Mouse (Mus musculus): ENCODE data around the gene Hcn2. TPM values are rescaled to one million over a fixed set of nuclear protein-coding genes. Genes with fewer than 3 reads are reported as not detected.

Gene Hcn2
- polyA plus RNA-seq, 1 experiment, result 4.7 TPM

GRCm38 (mm10) chr10:79687513-79687912 lies 28.9 kb upstream of the Hcn2 start:
- over 99% methylated on average over 6 of the region's 6 CpGs for WGBS
- no peak overlapping the region for H3K27ac ChIP-seq (ENCODE audit: control insufficient read depth, insufficient read depth, low read length)
- no peak overlapping the region for H3K4me3 ChIP-seq (ENCODE audit: control insufficient read depth, insufficient read depth, low read length)
- no peak for DNase-seq
- TF ChIP-seq CTCF (IDR thresholded peaks at IDR 0.05; ENCODE audit: borderline replicate concordance, control insufficient read depth, extremely low read depth, insufficient read depth, low read length, poor library complexity), result no peak
- TF ChIP-seq POLR2A (IDR thresholded peaks at IDR 0.05; ENCODE audit: control insufficient read depth, extremely low read depth, insufficient read depth, low read length, poor library complexity), result no peak
- H3K36me3 ChIP-seq (ENCODE audit: control insufficient read depth, insufficient read depth, low read length), result peaks cover 38% of the 10 kb centered on the region
- H3K4me1 ChIP-seq (replicated peaks; ENCODE audit: control insufficient read depth, insufficient read depth, low read length), result peaks cover 13% of the 10 kb centered on the region
- H3K27me3 ChIP-seq (ENCODE audit: control insufficient read depth, insufficient read depth, low read length), result no peaks in the 10 kb centered on the region

DNA sequence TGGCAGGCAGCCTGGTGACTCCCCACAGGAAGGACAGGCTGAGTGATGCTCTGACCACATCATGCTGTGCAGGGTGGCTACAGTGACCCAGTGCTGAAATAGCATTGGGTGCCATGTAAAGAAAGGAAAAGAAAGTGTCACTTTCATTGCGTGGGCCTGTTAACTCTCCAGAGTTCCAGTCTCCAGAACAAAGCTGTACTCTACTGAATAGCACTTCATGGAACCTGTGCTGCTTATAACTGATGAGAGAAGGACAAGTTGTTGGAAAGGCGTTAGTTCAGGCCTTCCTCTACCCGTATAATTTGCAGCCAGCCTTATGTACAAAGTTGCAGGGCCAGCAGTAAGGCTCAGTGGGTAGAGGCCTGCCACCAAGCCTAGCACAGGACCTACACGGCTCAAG lies 27.7 kb upstream of the Hcn2 start, which contains the start of gene Gzmm:
Gzmm (plus strand) TSS at position 301 of the 400 bp plus-strand sequence.
- 97% methylated on average over 4 of the region's 4 CpGs for WGBS
- H3K4me1 ChIP-seq (replicated peaks; ENCODE audit: control insufficient read depth, insufficient read depth, low read length), result 0 out of 2 replicates have a peak, but pooled peaks cover 5% of the 10 kb centered on the region
- no peak within 1 kb of the TSS for H3K4me3 ChIP-seq (ENCODE audit: control insufficient read depth, insufficient read depth, low read length)
- H3K27ac ChIP-seq (ENCODE audit: control insufficient read depth, insufficient read depth, low read length), result no peak within 1 kb of the TSS
- peaks cover 38% of the 10 kb centered on the region for H3K36me3 ChIP-seq (ENCODE audit: control insufficient read depth, insufficient read depth, low read length)
- DNase-seq, result no peak
- no peaks in the 10 kb centered on the region for H3K27me3 ChIP-seq (ENCODE audit: control insufficient read depth, insufficient read depth, low read length)
- no peak for TF ChIP-seq POLR2A (IDR thresholded peaks at IDR 0.05; ENCODE audit: control insufficient read depth, extremely low read depth, insufficient read depth, low read length, poor library complexity)
- no peak for TF ChIP-seq CTCF (IDR thresholded peaks at IDR 0.05; ENCODE audit: borderline replicate concordance, control insufficient read depth, extremely low read depth, insufficient read depth, low read length, poor library complexity)

DNA sequence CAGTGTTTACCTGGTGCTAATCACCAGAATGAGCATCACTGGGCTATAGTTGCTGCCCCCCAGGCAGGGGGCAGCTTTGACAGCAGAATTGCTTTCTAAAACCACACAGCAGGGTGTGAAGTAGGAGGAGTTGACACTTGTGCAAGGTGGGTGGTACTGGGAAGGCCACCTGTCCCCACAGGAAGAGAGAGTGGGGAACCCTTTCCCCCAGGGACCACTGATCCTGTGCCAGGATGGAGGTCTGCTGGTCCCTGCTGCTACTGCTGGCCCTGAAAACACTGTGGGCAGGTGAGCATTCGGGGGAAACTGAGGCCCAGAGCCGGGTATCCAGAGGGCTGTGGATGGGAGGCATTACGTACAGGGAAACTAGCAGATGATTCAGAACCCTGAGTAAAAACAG lies 27.3 kb upstream of the Hcn2 start:
- 0 out of 2 replicates have a peak, but pooled peaks cover 1% of the 10 kb centered on the region for H3K4me1 ChIP-seq (replicated peaks; ENCODE audit: control insufficient read depth, insufficient read depth, low read length)
- WGBS, result 86% methylated on average over 3 of the region's 3 CpGs
- no peak for DNase-seq
- no peak overlapping the region for H3K27ac ChIP-seq (ENCODE audit: control insufficient read depth, insufficient read depth, low read length)
- no peak overlapping the region for H3K4me3 ChIP-seq (ENCODE audit: control insufficient read depth, insufficient read depth, low read length)
- H3K27me3 ChIP-seq (ENCODE audit: control insufficient read depth, insufficient read depth, low read length), result no peaks in the 10 kb centered on the region
- TF ChIP-seq POLR2A (IDR thresholded peaks at IDR 0.05; ENCODE audit: control insufficient read depth, extremely low read depth, insufficient read depth, low read length, poor library complexity) (no peak), CTCF (IDR thresholded peaks at IDR 0.05; ENCODE audit: borderline replicate concordance, control insufficient read depth, extremely low read depth, insufficient read depth, low read length, poor library complexity) (no peak)
- H3K36me3 ChIP-seq (ENCODE audit: control insufficient read depth, insufficient read depth, low read length), result peaks cover 38% of the 10 kb centered on the region

DNA sequence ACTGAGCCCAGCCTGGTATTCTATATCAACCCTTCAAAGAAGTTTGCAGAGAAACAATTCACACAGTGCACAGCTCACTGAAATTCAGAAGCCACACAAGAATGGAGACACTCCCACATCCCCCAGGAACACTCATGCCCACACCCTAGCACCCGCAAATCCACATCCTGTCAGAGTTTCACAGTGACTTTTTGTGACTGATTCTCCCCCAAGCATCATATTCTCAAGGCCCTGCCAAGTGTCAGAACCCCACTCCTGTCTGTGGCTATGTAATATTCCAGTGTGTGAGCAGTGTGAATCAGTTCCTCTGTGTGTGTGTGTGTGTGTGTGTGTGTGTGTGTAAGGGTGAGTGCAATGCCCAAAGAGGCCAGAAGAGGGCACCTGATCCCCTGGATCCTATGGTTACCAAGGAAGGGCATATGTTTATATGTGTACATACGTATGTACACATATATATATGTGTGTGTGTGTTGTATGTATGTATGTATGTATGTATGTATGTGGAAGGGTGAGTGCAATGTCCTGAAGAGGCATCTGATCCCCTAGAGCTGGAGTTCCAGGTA lies 24.4 kb upstream of the Hcn2 start:
- no peaks in the 10 kb centered on the region for H3K27me3 ChIP-seq (ENCODE audit: control insufficient read depth, insufficient read depth, low read length)
- no peak overlapping the region for H3K4me3 ChIP-seq (ENCODE audit: control insufficient read depth, insufficient read depth, low read length)
- H3K4me1 ChIP-seq (replicated peaks; ENCODE audit: control insufficient read depth, insufficient read depth, low read length), result 0 out of 2 replicates have a peak, but pooled peaks cover 4% of the 10 kb centered on the region
- WGBS, result 91% methylated on average over 2 of the region's 2 CpGs
- no peak for DNase-seq
- peaks cover 22% of the 10 kb centered on the region for H3K36me3 ChIP-seq (ENCODE audit: control insufficient read depth, insufficient read depth, low read length)
- TF ChIP-seq CTCF (IDR thresholded peaks at IDR 0.05; ENCODE audit: borderline replicate concordance, control insufficient read depth, extremely low read depth, insufficient read depth, low read length, poor library complexity) (no peak), POLR2A (IDR thresholded peaks at IDR 0.05; ENCODE audit: control insufficient read depth, extremely low read depth, insufficient read depth, low read length, poor library complexity) (no peak)
- no peak overlapping the region for H3K27ac ChIP-seq (ENCODE audit: control insufficient read depth, insufficient read depth, low read length)

- DNase-seq, result no peak
- no peak for TF ChIP-seq CTCF (IDR thresholded peaks at IDR 0.05; ENCODE audit: borderline replicate concordance, control insufficient read depth, extremely low read depth, insufficient read depth, low read length, poor library complexity)
- TF ChIP-seq POLR2A (IDR thresholded peaks at IDR 0.05; ENCODE audit: control insufficient read depth, extremely low read depth, insufficient read depth, low read length, poor library complexity), result no peak
- 89% methylated on average over 12 of the region's 12 CpGs for WGBS
- H3K27ac ChIP-seq (ENCODE audit: control insufficient read depth, insufficient read depth, low read length), result no peak overlapping the region
- peaks cover 5% of the 10 kb centered on the region for H3K36me3 ChIP-seq (ENCODE audit: control insufficient read depth, insufficient read depth, low read length)
- no peak overlapping the region for H3K4me3 ChIP-seq (ENCODE audit: control insufficient read depth, insufficient read depth, low read length)
- no peaks in the 10 kb centered on the region for H3K27me3 ChIP-seq (ENCODE audit: control insufficient read depth, insufficient read depth, low read length)
- H3K4me1 ChIP-seq (replicated peaks; ENCODE audit: control insufficient read depth, insufficient read depth, low read length), result 0 out of 2 replicates have a peak, but pooled peaks cover 4% of the 10 kb centered on the region
Observed at GRCm38 (mm10) chr10:79693580-79694378, 22.7 kb upstream of the Hcn2 start.

DNA sequence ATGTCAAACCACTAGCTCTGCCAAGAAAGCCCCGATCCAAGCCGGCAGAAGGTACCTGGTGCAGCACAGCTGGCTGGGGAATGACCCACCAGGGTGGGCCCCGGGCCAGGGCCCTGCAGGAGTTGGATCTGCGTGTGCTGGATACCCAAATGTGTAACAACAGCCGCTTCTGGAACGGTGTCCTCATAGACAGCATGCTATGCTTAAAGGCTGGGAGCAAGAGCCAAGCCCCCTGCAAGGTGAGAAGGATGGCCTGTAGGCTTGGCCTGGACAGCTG lies 22.1 kb upstream of the Hcn2 start:
- WGBS, result 93% methylated on average over 6 of the region's 6 CpGs
- H3K27ac ChIP-seq (ENCODE audit: control insufficient read depth, insufficient read depth, low read length), result no peak overlapping the region
- no peak for DNase-seq
- 0 out of 2 replicates have a peak, but pooled peaks cover 4% of the 10 kb centered on the region for H3K4me1 ChIP-seq (replicated peaks; ENCODE audit: control insufficient read depth, insufficient read depth, low read length)
- H3K27me3 ChIP-seq (ENCODE audit: control insufficient read depth, insufficient read depth, low read length), result no peaks in the 10 kb centered on the region
- H3K4me3 ChIP-seq (ENCODE audit: control insufficient read depth, insufficient read depth, low read length), result no peak overlapping the region
- H3K36me3 ChIP-seq (ENCODE audit: control insufficient read depth, insufficient read depth, low read length), result no peaks in the 10 kb centered on the region; the same call in 1 of the 2 replicates
- TF ChIP-seq CTCF (IDR thresholded peaks at IDR 0.05; ENCODE audit: borderline replicate concordance, control insufficient read depth, extremely low read depth, insufficient read depth, low read length, poor library complexity) (no peak), POLR2A (IDR thresholded peaks at IDR 0.05; ENCODE audit: control insufficient read depth, extremely low read depth, insufficient read depth, low read length, poor library complexity) (no peak)

Measured in thymus, adult 2 months (tissue).